Mouse (Mus musculus) gastrocnemius, adult 18-20 months (tissue): ENCODE results near the gene Ctso. TPM values are rescaled to one million over a fixed set of nuclear protein-coding genes. Genes with fewer than 3 reads are reported as not detected.

Experiments
- DNase-seq: peaks from one replicate; pipeline ENCODE4 v3.0.0; 2021; ENCODE audit warnings: low spot score
- total RNA-seq, 2 experiments: library from RNA; stranded (reverse); gene quantifications; 2 replicates each; pipeline ENCODE4 v1.2.3; 2021

Ctso gene
- total RNA-seq, 2 experiments from 2014 or later, result 5.0 to 5.4 TPM

- no peak for DNase-seq
Measured at GRCm38 (mm10) chr3:81951785-81952184, 19.4 kb downstream of the Ctso start.

- no peak for DNase-seq
Measured at GRCm38 (mm10) chr3:81957484-81957883, 25.1 kb downstream of the Ctso start.

- DNase-seq, result no peak
Measured at GRCm38 (mm10) chr3:81961336-81961735, 28.9 kb downstream of the Ctso start.

- DNase-seq, result no peak
Measured at GRCm38 (mm10) chr3:81963768-81964167, 31.4 kb downstream of the Ctso start.

GRCm38 (mm10) chr3:81964596-81964995 is 32.2 kb downstream of the Ctso start:
- DNase-seq, result no peak

- no peak for DNase-seq
Measured at GRCm38 (mm10) chr3:81975607-81976006, 43.2 kb downstream of the Ctso start.

- no peak for DNase-seq
Measured at GRCm38 (mm10) chr3:81976102-81976501, 43.7 kb downstream of the Ctso start, which contains the start of gene Tdo2. Tdo2 (minus strand) TSS chr3:81976202.

GRCm38 (mm10) chr3:81981576-81981975 is 49.2 kb downstream of the Ctso start:
- DNase-seq, result no peak

- no peak for DNase-seq
Measured at GRCm38 (mm10) chr3:81981990-81982389, 49.6 kb downstream of the Ctso start, which contains the start of gene Asic5. Asic5 (plus strand) TSS chr3:81982290.

GRCm38 (mm10) chr3:81983120-81983895 is 50.9 kb downstream of the Ctso start:
- DNase-seq, result no peak

GRCm38 (mm10) chr3:81985100-81985499 is 52.7 kb downstream of the Ctso start:
- no peak for DNase-seq

GRCm38 (mm10) chr3:81986103-81986502 is 53.7 kb downstream of the Ctso start:
- no peak for DNase-seq

GRCm38 (mm10) chr3:81987628-81988027 is 55.2 kb downstream of the Ctso start:
- no peak for DNase-seq

GRCm38 (mm10) chr3:81989692-81990141 is 57.3 kb downstream of the Ctso start:
- no peak for DNase-seq

- DNase-seq, result no peak
Measured at GRCm38 (mm10) chr3:81990531-81990930, 58.1 kb downstream of the Ctso start.

GRCm38 (mm10) chr3:81995371-81995770 is 63.0 kb downstream of the Ctso start:
- no peak for DNase-seq

GRCm38 (mm10) chr3:81995988-81996387 is 63.6 kb downstream of the Ctso start:
- peak; percentile 39 for DNase-seq

Other genes starting within 250 kb of the Ctso start
- under 1 TPM in 1 of 2 experiments, not detected in 1; 0.71 TPM for gene Tdo2, start 43.6 kb downstream of the Ctso start, total RNA-seq
- not detected for gene Asic5, start 49.7 kb downstream of the Ctso start, total RNA-seq
- 1 to 10 TPM; 2.7 to 3.3 TPM for gene Gucy1b1, start 142.1 kb downstream of the Ctso start, total RNA-seq
- 1 to 10 TPM; 5.1 to 5.5 TPM for gene Gucy1a1, start 213.2 kb downstream of the Ctso start, total RNA-seq